26 mouse cellular contexts compared by ENCODE assay signal in the genomic region with DNA sequence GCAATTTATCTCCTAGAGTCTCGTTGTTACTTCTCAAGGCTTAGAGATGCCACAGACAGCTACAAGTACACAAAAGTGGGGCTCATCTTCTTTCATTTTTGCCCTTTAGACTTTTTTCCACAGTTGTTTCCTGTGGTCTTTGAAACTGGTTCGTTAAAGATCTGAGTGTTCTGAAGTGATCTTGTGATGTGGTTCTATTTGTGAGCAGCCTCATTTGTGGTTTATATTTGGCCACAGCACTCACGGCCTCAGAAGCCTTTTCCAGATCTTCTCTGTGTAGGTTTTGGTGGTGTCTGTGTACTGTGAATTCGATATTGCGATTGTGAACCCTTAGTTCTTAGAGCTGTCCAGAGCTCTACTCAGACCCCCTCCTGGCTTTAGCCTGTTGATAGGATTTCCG.
DNase-seq lines count a peak whose midpoint lies in the region; ATAC-seq lines count a peak whose summit lies in the region.
"Had no signal": no experiment of that assay in that cellular context is flagged by ENCODE, and none has a peak within 500 bp of the region (broad histone marks: within the 10 kb centered on the region; RNA-seq: fewer than 3 reads in every experiment).

No protein-coding gene starts in this region.

- no peak overlapping the region for H3K9ac ChIP-seq in midbrain, embryonic 12.5 days (replicated peaks)
- no peak overlapping the region for H3K9ac ChIP-seq in midbrain, embryonic 14.5 days (replicated peaks; ENCODE audit: low read length)
- no peak overlapping the region for H3K9ac ChIP-seq in kidney, embryonic 15.5 days
- H3K9ac ChIP-seq: forebrain, postnatal 0 days; heart, embryonic 15.5 days; limb, embryonic 13.5 days; liver, embryonic 13.5 days; lung, embryonic 15.5 days; midbrain, embryonic 13.5 days had no signal

- no peak overlapping the region for H3K4me2 ChIP-seq in midbrain, embryonic 12.5 days (replicated peaks)
- no peak overlapping the region for H3K4me2 ChIP-seq in midbrain, embryonic 14.5 days (ENCODE audit: low read length)
- no peak overlapping the region for H3K4me2 ChIP-seq in kidney, embryonic 15.5 days
- H3K4me2 ChIP-seq: heart, embryonic 15.5 days; limb, embryonic 13.5 days; liver, embryonic 13.5 days; lung, embryonic 15.5 days; midbrain, embryonic 13.5 days had no signal

- no peak for ATAC-seq in midbrain, embryonic 12.5 days (ENCODE audit: low FRiP score, low read depth)
- no peak for ATAC-seq in midbrain, embryonic 14.5 days (ENCODE audit: low FRiP score, low TSS enrichment)
- peak; percentile 53 for ATAC-seq in CD4-positive, CD25-positive, alpha-beta regulatory T cell, adult 4 months
- peak; percentile 71 for ATAC-seq in inflammation-experienced regulatory T-cells, adult 6 months
- no peak for ATAC-seq in kidney, embryonic 15.5 days (replicated peaks; ENCODE audit: low FRiP score)
- ATAC-seq: activated CD4-positive, CD25-positive, alpha-beta regulatory T cell, adult 4 months; forebrain, postnatal 0 days; Patski had no signal

- DNase-seq in heart, adult 11 months = peak; percentile 81
- no peak for DNase-seq in heart, adult 9 months (ENCODE audit: low spot score in 2 of 2)
- no peak for DNase-seq in midbrain, embryonic 14.5 days
- DNase-seq in ovary, adult 18-20 months (ENCODE audit: low spot score) = no peak
- DNase-seq: adrenal gland, postnatal 10 days; B cell, adult 2 months; cerebellum, adult 11 months; forebrain, postnatal 0 days; gastrocnemius, postnatal 25 days; kidney, adult 9 months; kidney, postnatal 4 days; liver, embryonic 13.5 days; retina, postnatal 1 day; thymus, postnatal 36 days had no signal

- no peak overlapping the region for H3K4me3 ChIP-seq in midbrain, embryonic 12.5 days
- H3K4me3 ChIP-seq in midbrain, embryonic 14.5 days (replicated peaks; ENCODE audit: low read depth, low read length) = no peak overlapping the region
- no peak overlapping the region for H3K4me3 ChIP-seq in kidney, embryonic 15.5 days (replicated peaks)
- H3K4me3 ChIP-seq: forebrain, embryonic 10.5 days; heart, embryonic 15.5 days; limb, embryonic 13.5 days; liver, embryonic 13.5 days; lung, embryonic 15.5 days; midbrain, embryonic 13.5 days had no signal

- peaks cover 4% of the 10 kb centered on the region; the same call in 1 of the 2 replicates for H3K4me1 ChIP-seq in midbrain, embryonic 12.5 days
- 0 out of 2 replicates have a peak, but pooled peaks cover 4% of the 10 kb centered on the region for H3K4me1 ChIP-seq in midbrain, embryonic 14.5 days (ENCODE audit: control insufficient read depth, insufficient read depth, low read length)
- no peaks in the 10 kb centered on the region for H3K4me1 ChIP-seq in kidney, embryonic 15.5 days
- H3K4me1 ChIP-seq: heart, embryonic 15.5 days; liver, embryonic 13.5 days; lung, embryonic 15.5 days had no signal

- WGBS in midbrain, embryonic 12.5 days = 69% methylated on average over 6 of the region's 6 CpGs
- 82% methylated on average over 6 of the region's 6 CpGs for WGBS in midbrain, embryonic 14.5 days
- WGBS in kidney, embryonic 15.5 days = 87% methylated on average over 6 of the region's 6 CpGs

- 0 out of 2 replicates have a peak overlapping the region, but pooled peaks have one; percentile 15 for H3K27ac ChIP-seq in midbrain, embryonic 12.5 days (replicated peaks)
- no peak overlapping the region for H3K27ac ChIP-seq in midbrain, embryonic 14.5 days (replicated peaks; ENCODE audit: low read depth, low read length)
- H3K27ac ChIP-seq in kidney, embryonic 15.5 days = no peak overlapping the region
- H3K27ac ChIP-seq: forebrain, embryonic 10.5 days; heart, embryonic 15.5 days; limb, embryonic 13.5 days; liver, embryonic 13.5 days; lung, embryonic 15.5 days; macrophage had no signal

- no peaks in the 10 kb centered on the region for H3K9me3 ChIP-seq in midbrain, embryonic 12.5 days
- H3K9me3 ChIP-seq in midbrain, embryonic 14.5 days (ENCODE audit: control insufficient read depth, low read length) = no peaks in the 10 kb centered on the region
- no peaks in the 10 kb centered on the region for H3K9me3 ChIP-seq in kidney, embryonic 15.5 days (replicated peaks)
- H3K9me3 ChIP-seq: forebrain, embryonic 10.5 days; heart, embryonic 15.5 days; limb, embryonic 13.5 days; liver, embryonic 13.5 days; lung, embryonic 15.5 days; midbrain, embryonic 13.5 days had no signal

- H3K36me3 ChIP-seq in midbrain, embryonic 12.5 days = peaks cover 31% of the 10 kb centered on the region
- H3K36me3 ChIP-seq in midbrain, embryonic 14.5 days (ENCODE audit: control insufficient read depth, insufficient read depth, low read length) = peaks cover 24% of the 10 kb centered on the region
- peaks cover 51% of the 10 kb centered on the region for H3K36me3 ChIP-seq in kidney, embryonic 15.5 days

- no peaks in the 10 kb centered on the region for H3K27me3 ChIP-seq in midbrain, embryonic 12.5 days
- no peaks in the 10 kb centered on the region for H3K27me3 ChIP-seq in midbrain, embryonic 14.5 days (ENCODE audit: control insufficient read depth, insufficient read depth, low read length)
- no peaks in the 10 kb centered on the region for H3K27me3 ChIP-seq in kidney, embryonic 15.5 days
- H3K27me3 ChIP-seq: heart, embryonic 15.5 days; limb, embryonic 13.5 days; liver, embryonic 13.5 days; lung, embryonic 15.5 days; midbrain, embryonic 13.5 days; Patski had no signal

Comparison
In these comparisons a context has a peak if more than half of its experiments do, and no peak if none do; other contexts are left out.
1. ATAC-seq: peak in CD4-positive, CD25-positive, alpha-beta regulatory T cell, adult 4 months (single experiment) and inflammation-experienced regulatory T-cells, adult 6 months (single experiment); none in midbrain, embryonic 12.5 days (single experiment), midbrain, embryonic 14.5 days (single experiment) and kidney, embryonic 15.5 days (single experiment).